Mouse (Mus musculus) urinary bladder, adult 2 months (tissue): Measurements from ENCODE around the gene Alg1. TPM values are rescaled to one million over a fixed set of nuclear protein-coding genes. Genes with fewer than 3 reads are reported as not detected.
"Not testable (repeated sequence)": the region's sequence is repeated elsewhere in the genome, so short reads cannot be mapped to it uniquely, and the experiment has no call there.

ENCODE experiments used
- DNase-seq: peaks from one replicate; pipeline ENCODE4 v3.0.0; 2022; ENCODE audit warnings: low spot score
- polyA plus RNA-seq: library from polyadenylated mRNA; depleted of rRNA; stranded (reverse); fragments of >200 nt; gene quantifications from 2 replicates; pipeline ENCODE4 v1.2.3, GENCODE M21; 2012; rRNA removed

Gene Alg1
- polyA plus RNA-seq, result 46.0 and 52.5 TPM in 2 replicates

DNA sequence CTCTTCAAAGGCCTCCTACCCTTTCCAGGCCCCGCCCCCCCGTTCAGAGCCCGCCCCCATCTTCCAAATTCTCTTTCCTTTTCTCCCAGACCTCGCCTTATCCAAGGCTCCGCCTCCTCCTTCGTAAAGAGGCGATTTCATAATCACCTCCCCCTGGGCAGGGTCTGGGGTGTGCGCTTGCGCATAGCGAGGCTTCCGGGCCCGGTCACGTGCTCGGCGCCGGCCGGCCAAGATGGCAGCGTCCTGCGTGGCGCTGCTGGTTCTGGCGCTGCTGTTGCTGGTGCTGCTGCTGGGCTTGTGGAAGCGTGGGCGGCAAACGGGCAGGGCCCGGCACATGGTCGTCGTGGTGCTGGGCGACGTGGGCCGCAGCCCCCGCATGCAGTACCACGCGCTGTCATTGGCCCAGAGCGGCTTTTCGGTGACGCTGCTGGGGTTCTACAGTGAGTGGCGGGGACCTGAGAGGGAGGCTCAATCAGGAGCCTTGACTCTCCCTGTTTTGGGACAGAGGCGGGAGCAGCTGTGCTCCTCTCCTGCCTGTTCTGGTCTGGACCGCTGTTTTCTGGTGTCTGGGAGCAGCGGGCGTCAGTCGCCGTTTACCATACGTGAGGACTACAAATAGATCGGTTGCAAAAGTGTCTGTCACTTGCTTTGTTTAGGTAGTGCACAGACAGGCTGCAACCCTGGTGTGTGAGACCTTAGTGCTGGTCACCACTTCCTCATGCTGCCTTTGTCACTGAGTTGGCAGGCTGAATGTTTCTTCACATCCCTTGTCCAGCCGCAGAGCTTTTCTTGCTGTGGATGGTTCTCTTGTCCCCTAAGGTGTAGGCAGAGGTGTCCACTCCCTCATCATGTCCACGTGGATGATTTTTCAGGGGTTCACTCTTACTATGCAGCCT, at the start of gene Alg1:
Gene Alg1 (plus strand): TSS at position 204 of the 896 bp plus-strand sequence.
- peak; percentile 86 for DNase-seq

DNA sequence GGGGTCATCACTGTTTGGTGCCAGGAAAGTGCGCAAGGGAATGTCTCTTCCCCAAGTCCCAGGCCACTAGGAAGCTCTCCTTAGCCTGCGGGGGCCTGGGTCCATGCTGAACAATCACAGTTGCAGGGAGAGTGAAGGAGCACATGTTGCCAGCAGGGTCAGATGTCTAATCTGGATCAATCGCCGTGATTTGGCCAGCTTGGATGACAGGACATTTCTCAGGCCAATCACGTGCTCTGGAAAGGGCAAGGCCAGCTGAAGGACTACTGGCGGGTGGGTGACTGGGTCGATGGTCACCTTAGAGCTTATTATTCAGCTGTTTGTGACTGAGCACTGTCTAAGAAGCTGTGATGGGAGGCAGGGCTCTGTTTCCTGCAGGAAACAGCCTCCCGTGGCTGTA, 49.3 kb upstream of the Alg1 start:
- no peak for DNase-seq

DNA sequence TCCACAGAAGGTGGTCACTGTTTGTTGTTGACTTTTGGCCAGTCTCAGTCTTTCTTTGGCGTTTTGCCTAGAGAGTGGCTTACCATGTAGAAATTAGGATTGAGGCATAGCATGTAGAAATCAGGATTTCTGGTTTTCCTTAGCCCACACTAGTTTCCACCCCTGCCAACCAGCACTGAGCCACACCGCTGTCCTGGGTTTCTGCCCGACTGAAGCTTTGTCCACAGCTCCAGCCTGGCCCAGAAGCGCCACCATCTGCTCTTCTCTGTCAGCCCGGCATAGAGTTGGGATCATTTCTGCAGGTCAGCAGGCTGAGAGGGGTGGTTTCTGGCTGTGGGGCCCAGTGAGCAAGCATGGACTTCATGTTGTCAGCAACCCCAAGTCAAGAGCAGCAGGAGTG, 48.5 kb upstream of the Alg1 start:
- no peak for DNase-seq

DNA sequence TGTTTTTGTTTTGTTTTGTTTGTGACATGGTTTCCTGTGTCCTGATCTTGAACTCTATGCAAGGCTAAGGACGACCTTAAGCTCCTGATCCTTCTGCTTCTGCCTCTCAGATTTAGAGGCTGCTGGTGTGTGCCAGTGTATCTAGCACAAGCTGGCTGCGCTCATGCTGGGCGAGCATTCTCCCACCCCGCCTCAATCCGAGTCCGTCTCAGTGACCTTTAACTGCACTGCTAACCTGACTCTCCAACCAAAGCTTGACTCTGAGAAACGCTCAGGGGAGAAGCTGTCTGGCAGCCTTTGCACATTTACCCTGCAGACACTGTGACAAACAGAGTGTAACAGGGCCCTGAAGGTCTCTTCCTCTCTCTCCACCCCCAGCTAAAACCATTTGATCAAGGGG, 47.7 kb upstream of the Alg1 start:
- no peak for DNase-seq

DNA sequence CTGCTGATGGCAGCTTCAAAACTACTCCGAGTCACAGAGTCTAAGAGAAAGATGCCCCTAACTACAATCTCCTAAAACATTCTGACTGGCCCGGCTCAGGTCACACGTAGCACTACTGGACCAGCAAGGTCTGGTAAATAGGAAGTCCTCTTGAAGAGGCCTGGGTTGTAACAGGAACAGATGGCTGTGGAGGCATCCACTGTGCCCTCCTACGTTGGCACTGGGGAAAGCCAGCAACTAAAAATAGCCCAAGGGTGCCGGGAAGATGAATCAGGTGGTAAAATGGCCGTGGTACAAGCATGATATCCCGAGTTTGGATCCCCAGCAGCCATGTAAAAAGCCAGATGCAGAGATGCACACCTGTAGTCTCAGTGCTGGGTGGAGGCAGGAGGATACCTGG, 47.2 kb upstream of the Alg1 start:
- DNase-seq, result no peak

DNA sequence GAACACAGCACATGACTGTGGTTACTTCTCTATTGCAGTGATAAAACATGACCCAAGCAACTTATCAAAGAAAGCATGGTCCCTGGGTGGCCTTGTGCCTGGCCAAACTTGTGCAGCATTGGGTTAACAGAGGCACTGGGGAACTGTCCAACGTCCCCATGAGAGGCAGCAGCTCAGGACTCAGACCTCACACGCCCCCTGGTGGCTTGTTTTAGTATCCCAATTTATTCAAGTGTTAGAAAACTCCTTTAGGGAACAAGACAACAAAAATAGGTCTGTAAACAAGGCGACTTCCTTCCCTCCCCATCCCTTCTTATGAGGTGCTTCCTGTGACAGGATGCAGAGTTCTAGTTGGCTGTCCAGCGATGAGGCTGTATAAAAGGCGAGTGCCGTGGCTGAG, 38.3 kb upstream of the Alg1 start:
- no peak for DNase-seq

DNA sequence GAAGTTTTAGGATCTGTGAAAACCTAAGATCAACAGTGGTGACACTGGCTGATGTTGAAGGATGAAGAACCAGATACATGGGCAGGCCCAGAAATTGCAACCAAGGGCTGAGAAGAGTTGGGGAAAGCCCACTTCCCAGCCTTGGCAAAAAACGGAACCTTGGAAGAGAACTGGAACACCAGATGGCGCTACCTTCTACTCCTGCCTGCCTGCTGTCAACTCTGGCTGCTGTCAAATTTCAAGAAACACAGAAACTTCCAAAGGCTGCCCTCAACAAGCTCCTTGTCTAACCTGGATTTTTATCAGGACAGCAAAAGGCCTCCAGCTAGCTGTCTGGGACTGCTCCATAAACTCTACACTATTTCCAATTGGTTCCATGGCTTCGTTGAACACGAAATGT, 30.7 kb upstream of the Alg1 start:
- DNase-seq, result no peak

DNA sequence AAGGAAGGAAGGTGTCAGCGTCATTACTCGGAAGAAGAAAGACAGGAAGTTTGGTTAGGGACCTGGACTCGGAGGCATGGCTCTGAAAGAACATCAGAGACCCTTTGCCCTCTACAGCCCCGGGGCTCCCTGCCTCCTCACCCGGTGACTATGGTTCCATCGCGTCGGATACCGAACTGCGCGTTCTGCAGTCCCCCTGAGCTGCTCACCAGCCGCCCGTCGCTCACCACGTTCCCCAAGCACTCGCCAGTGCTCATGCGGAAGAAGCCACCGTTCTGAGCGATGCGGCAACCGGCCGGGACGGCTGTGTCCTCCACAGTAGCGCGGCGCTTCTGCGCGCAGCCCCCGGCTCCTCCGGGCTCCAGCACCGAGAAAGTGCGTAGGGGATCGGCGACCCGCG, 30.2 kb upstream of the Alg1 start:
- DNase-seq, result no peak

DNA sequence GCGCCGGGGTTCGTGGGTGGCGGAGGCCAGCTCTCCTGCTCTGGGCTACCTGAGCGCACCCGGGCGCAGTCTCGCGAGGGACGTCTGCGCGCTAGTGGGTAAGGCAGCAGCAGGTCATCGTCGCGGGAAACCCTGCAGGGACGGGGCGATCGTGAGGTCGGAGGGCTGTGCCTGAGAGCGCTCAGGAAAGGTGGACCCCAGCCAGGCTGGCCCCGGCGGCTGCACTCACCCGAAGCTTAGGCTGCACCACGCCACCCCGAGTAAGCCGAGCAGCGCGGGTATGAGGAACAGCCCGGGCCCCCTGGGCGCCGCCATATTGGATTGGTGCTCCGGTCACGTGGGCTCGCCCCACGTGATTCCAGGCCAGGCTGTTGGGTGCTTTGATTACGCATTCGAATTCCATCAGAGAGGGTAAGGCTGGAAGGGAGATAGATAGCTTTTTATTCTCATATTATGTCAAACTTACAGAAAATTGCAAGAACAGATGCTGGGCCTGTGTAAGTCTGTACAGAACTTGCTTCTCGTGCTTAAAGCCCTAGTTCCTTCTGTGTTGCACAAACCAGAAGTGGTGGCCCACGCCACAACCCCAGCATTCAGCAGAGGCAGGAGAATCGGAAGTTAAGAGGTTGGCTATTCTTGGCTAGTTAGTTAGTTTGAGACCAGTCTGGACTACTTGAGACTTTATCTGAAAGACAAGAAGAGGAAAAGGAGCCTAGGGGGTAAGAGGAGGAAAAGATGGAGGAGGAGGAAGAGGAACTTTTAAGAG, 29.6 kb upstream of the Alg1 start, which contains the start of gene Nagpa:
Gene Nagpa (minus strand): TSS at position 345 of the 766 bp plus-strand sequence.
- DNase-seq, result peak; percentile 70

DNA sequence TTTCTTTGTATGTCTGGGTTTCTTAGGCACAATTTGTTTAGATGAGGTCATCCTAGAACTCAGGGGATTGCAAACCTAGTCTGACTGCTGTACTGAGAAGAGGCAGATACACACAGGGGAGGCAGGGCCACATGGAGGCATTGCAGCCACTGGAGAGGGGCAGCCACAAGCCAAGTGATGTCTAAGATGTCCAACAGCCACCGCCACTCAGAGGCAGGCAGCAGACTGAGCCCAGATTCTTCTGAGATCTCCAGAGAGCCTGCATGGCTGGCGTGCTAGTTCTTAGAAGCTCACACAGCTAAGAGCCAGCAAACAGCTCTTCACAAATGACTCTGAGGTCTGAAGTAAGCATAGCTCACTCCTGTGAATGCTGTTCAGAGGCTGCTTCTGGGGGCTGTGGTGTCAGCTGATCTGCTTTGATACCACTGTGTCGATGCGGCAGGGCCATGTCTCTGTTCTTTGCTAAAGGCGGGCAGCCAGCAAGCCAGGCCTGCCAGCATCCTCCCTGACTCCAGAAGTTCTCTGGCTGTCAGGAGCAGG, 27.9 kb upstream of the Alg1 start:
- DNase-seq, result no peak

DNA sequence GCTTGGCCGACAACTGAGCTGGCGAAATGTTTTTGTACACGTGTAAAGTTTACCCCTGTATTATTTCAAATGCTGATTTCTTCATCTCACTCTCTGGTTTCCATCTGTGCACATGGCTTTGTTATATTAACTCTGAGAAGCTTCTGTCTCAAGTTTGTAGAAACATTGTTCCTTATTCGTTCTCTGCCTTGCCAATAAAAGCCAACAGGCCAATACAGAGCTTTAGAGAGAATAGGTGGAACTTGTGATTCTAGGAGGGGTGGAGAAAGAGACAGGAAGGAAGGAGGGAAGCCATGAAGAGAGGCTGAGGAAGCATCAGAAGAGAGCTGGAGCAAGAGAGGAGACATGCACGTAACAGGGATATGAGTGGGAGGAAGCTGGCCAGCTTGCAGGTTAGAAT, 27.4 kb upstream of the Alg1 start:
- no peak for DNase-seq

DNA sequence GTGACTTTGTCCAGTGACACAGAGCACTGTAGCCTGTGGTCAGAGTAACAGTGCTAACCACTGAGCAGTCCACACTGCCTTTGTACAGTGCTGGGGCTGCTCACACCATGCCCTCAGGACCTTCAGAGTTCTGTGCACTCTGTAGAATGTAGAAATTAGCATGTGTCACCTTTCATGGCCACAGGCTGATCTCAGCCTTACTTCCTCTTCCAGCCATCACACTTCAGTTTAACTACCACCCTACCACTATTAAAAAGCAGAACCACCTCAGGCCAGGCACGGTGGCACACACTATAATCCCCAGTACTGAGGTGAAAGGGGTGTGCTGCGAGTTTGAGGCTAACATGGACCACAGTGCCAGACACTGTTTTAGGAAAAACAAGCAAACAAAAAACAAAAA, 23.1 kb upstream of the Alg1 start:
- DNase-seq, result no peak

DNA sequence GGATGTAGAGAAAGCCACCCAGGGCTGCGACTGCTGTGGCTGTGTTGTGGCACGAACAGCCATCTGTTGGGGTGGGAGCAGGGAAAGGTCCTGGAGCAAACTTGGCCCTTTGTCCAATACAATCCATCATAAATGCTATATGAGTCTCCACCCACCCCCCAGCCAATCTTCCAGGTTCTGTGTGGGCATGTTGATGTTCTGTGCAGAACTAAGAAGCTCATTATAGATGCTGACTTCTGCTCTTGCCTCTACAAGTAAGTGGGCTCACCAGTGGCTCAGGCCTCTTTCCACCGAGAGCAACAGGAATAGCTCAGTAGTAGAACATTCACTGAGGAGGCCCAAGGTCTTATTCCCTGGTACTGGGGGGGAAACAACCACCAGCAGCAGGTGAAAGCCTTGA, 21.3 kb upstream of the Alg1 start:
- no peak for DNase-seq

DNA sequence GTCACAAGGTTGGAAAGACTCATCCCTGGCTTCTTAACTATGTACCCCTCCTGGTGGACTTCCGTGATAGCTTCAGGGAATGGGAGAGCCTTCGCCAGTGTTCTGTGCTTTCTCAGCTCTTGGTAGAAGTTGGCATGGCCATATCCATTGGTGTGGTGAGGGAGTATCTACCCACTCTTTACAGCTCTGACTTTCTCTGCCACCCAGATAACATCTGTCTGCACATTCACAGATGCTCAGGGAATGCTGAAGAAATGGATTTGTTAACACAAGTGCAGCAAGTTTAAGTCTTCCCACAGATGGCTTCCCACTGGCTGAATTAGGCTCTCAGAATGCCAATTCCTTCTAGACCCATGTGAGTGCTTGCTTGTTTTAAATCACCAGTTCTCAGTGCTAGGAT, 19.3 kb upstream of the Alg1 start:
- DNase-seq, result no peak

DNA sequence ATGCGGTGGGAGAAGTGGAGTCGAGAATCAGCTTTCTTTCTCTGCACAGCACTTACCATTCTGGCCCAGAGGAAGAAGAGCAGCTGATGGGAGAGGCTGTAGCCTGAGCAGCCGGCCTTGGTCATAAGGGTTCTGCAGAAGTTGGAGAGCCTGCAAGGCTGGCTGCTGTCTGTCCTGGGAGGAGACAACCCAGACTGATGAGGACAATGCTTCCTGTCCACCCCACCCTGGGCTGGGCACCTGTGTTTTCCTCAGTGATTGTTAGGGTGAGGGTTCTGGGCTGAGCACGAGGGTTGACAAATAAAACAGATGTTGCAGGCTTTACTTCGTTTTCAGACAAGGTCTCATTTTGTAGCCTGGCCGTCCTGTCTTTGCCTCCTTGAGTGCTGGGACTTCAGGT, 16.7 kb upstream of the Alg1 start:
- DNase-seq, result no peak

DNA sequence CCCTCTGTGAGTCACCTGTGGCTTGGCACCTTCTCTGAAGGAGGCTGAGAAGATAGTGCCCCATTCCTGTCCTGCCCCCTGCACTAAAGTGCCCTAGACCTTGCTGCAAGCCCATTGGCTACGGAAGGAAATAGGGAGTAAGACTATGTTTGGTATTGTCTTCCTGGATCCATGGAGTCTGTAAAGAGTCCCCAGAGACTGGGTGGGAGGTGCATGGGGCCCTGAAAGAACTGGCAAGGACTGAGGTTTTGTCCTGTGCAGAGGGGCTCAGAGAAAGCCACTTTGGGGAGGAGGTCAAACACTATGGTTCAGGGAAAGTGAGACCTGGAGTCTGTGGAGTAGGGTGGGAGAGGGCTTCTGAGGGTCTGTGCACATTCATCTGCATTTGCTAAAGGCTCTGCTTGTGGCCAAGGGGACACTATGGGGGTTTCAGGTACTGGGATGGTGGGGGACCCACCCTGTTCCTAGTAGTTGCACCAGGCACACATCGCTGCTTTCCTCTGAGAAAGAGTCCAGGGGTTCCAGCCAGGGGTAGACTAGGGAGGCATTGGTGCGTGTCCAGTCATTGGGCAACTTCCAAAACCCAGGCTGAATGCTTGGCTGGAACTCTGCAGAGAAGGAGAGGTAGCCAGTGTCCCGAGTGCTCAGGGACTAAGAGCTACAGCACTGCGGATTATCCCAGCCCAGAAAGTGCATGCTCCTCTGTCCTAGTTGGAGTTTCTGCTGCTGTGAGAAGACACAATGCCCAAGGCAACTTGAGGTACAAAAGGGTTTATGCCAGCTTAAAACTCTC, 15.9 kb upstream of the Alg1 start:
- no peak for DNase-seq

DNA sequence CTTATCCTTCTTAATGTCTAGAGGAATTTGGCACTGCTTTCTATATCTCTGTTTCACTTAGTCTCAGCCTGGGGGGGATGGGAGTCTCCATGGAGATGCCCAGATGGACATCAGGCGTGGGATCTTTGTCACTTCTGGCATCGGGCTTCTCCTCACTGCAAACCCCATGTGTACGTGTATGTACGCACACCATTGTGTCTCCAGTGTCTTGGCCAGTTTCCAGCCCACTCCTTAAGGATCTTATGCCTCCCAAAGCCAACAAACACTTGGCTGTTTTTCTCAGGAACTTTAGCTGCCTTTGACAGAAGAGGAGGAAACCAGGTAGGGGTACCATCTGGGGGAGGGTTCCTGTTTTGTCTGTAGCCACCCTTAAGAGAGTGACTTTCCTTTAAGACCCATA, 12.0 kb upstream of the Alg1 start:
- DNase-seq, result no peak

DNA sequence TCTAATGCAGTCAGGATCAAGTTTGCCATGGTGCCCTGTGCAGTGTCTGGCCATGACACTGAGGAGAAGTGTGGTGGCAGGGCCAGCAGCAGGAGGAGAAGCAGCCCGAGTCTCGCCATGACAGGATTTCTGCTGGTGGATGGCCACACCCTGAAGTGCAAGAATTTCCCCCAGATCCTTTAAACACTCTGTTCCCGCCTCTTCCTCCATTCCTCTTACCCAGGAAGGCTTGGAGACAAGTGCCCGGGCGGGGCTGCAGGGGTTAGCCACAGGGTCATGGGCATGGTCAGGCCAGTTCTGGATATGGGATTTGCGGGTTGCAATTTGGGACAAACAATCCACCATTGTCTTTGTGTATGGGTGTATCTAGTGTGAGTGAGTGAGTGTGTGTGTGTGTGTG, 11.3 kb upstream of the Alg1 start, which contains the start of gene AU021092:
Gene AU021092 (minus strand): TSS at position 160 of the 400 bp plus-strand sequence.
- no peak for DNase-seq

DNA sequence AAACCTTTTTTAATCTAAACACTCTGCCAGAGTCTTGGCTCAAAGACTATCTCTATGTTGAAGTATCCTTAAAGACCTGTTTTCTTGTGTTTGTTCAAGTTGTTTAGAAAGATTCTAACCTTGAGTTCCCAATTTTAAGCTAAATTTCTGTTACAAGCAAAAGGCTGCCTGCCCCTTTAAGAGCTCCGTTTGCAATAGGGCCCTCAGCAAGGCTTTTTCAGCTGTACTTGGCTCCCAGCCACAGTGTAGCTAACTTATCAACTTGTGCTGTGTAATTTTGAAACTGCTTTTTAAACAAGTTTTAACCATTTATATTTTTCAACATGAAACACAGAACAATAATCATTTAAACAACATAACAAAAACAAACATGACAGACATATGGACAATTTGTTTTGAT, 6.9 kb upstream of the Alg1 start:
- DNase-seq, result not testable (repeated sequence)

DNA sequence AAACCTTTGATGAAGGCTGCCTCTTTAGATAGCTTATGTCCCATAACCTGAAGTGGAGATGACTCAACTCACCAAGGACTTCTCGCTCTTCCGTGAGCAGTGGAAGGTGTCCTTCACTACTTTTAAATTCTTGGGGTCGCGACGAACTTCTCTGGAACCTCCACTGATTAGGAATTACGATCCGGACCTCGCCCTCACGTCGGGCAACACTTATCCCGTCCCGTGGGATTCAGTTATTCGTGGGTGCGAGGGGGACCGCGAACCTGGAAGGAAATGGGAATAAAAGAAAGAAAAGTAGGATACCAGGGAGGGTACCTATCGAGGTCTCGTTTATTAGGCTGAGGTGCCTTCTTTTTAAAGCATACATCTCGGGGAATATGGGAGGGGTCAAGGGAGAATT, 5.9 kb upstream of the Alg1 start:
- DNase-seq, result not testable (repeated sequence)

DNA sequence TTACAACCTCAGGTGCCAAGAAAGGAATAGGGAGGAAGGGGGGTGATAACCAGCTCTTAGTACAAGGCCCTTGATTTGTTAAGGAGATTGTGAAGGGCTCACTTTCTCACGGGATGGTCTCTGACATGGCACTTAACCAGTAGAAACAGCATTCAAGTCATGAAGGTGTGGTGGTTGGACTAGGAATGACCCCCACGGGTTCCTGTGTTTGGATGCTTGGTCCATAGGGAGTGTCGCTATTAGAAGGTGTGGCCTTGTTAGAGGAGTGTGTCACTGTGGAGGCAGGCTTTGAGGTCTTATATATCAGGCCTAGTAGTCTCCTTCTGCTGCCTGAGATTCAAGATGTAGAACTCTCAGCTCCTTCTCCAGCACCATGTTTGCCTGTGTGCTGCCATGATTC, 5.3 kb upstream of the Alg1 start:
- not testable (repeated sequence) for DNase-seq

DNA sequence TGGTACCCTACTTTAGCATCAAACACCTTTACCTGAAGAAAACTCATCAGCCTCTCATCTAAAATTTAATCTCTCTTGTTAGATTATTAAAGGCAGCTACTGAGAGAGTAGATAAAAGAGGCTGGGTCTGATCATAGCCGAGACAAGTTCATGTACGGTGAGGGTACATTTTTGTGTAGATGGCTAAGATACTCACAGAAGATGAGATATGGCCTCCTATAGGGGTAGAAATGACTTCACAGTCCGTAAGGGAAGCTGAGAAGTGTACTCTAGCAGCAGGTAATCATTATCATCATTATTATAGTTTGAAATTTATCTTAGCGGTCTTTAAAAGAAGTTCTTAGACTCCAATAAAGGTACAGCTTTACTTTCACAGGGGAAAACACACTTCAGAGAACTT, 439 bp upstream of the Alg1 start:
- DNase-seq, result no peak
